Mouse (Mus musculus): ENCODE results near the gene H2-T3.
A peak's percentile ranks its signal among the peaks of the same experiment; 100 is the strongest.
"Not testable (repeated sequence)": the region's sequence is repeated elsewhere in the genome, so short reads cannot be mapped to it uniquely, and the experiment has no call there.

The H2-T3 gene

GRCm38 (mm10) chr17:36190169-36190507 lies at the start of gene H2-T3:
TSS of gene H2-T3 (minus strand) at chr17:36190287.
- no peak for DNase-seq (ENCODE audit: low spot score)

GRCm38 (mm10) chr17:36237321-36237921 lies 47.3 kb upstream of the H2-T3 start:
- DNase-seq (ENCODE audit: low spot score), result no peak

GRCm38 (mm10) chr17:36235300-36235699 lies 45.2 kb upstream of the H2-T3 start:
- DNase-seq (ENCODE audit: low spot score), result not testable (repeated sequence)

- no peak for DNase-seq (ENCODE audit: low spot score)
These were observed 43.5 kb upstream of the H2-T3 start for GRCm38 (mm10) chr17:36233572-36233971.

- peak; percentile 79 for DNase-seq (ENCODE audit: low spot score)
These were observed 41.2 kb upstream of the H2-T3 start for GRCm38 (mm10) chr17:36231318-36231717.

GRCm38 (mm10) chr17:36229046-36229445 lies 39.0 kb upstream of the H2-T3 start:
- DNase-seq (ENCODE audit: low spot score), result no peak

- DNase-seq (ENCODE audit: low spot score), result no peak
These were observed 36.8 kb upstream of the H2-T3 start for GRCm38 (mm10) chr17:36226921-36227320.

- no peak for DNase-seq (ENCODE audit: low spot score)
These were observed 35.2 kb upstream of the H2-T3 start for GRCm38 (mm10) chr17:36225231-36225824.

- DNase-seq (ENCODE audit: low spot score), result no peak
These were observed 34.4 kb upstream of the H2-T3 start for GRCm38 (mm10) chr17:36224451-36224850.

GRCm38 (mm10) chr17:36218594-36219155 lies 28.6 kb upstream of the H2-T3 start:
- DNase-seq (ENCODE audit: low spot score), result no peak

- no peak for DNase-seq (ENCODE audit: low spot score)
These were observed 25.5 kb upstream of the H2-T3 start for GRCm38 (mm10) chr17:36215586-36215985.

- DNase-seq (ENCODE audit: low spot score), result no peak
These were observed 16.8 kb upstream of the H2-T3 start for GRCm38 (mm10) chr17:36206846-36207245.

- DNase-seq (ENCODE audit: low spot score), result no peak
These were observed 15.8 kb upstream of the H2-T3 start for GRCm38 (mm10) chr17:36205862-36206261.

- DNase-seq (ENCODE audit: low spot score), result no peak
These were observed 15.4 kb upstream of the H2-T3 start for GRCm38 (mm10) chr17:36205456-36205855.

GRCm38 (mm10) chr17:36201851-36202250 lies 11.8 kb upstream of the H2-T3 start:
- no peak for DNase-seq (ENCODE audit: low spot score)

GRCm38 (mm10) chr17:36198317-36198716 lies 8.2 kb upstream of the H2-T3 start:
- no peak for DNase-seq (ENCODE audit: low spot score)

- no peak for DNase-seq (ENCODE audit: low spot score)
These were observed 4.4 kb upstream of the H2-T3 start for GRCm38 (mm10) chr17:36194471-36194870.

- peak; percentile 40 for DNase-seq (ENCODE audit: low spot score)
These were observed 3.6 kb upstream of the H2-T3 start for GRCm38 (mm10) chr17:36193546-36194141.

- DNase-seq (ENCODE audit: low spot score), result peak; percentile 4
These were observed 2.3 kb upstream of the H2-T3 start for GRCm38 (mm10) chr17:36192371-36192770.

- no peak for DNase-seq (ENCODE audit: low spot score)
These were observed 457 bp downstream of the H2-T3 start for GRCm38 (mm10) chr17:36189491-36190168.

- no peak for DNase-seq (ENCODE audit: low spot score)
These were observed 2.5 kb downstream of the H2-T3 start for GRCm38 (mm10) chr17:36187540-36187939.

GRCm38 (mm10) chr17:36182212-36182611 lies 7.9 kb downstream of the H2-T3 start:
- no peak for DNase-seq (ENCODE audit: low spot score)

GRCm38 (mm10) chr17:36179446-36179845 lies 10.6 kb downstream of the H2-T3 start:
- not testable (repeated sequence) for DNase-seq (ENCODE audit: low spot score)

Data from MN1 (cell line).